Mouse (Mus musculus) embryonic facial prominence, embryonic 12.5 days (tissue): ENCODE results near the gene Vac14. TPM values are rescaled to one million over a fixed set of nuclear protein-coding genes. Genes with fewer than 3 reads are reported as not detected.

Source experiments
- ATAC-seq: fragments of 200-750 bp; cut with Nextera tagmentation; 2 replicates; pipeline ENCODE4 v1.8.0; 2017; ENCODE audit not compliant: insufficient number of reproducible peaks, insufficient read depth, low FRiP score, low TSS enrichment
- H3K27ac ChIP-seq: fragments of 300-500 bp; sonication (generic); 2 replicates; pipeline ENCODE4 v1.5.1; 2016; ENCODE audit warnings: mild to moderate bottlenecking
- H3K27me3 ChIP-seq: fragments of 300-500 bp; sonication (generic); 2 replicates; pipeline ENCODE4 v1.6.1; 2016; ENCODE audit warnings: mild to moderate bottlenecking, moderate library complexity
- H3K36me3 ChIP-seq: fragments of 300-500 bp; sonication (generic); 2 replicates; pipeline ENCODE4 v1.6.1; 2016; ENCODE audit warnings: mild to moderate bottlenecking
- H3K4me1 ChIP-seq: fragments of 300-500 bp; sonication (generic); 2 replicates; pipeline ENCODE4 v1.6.1; 2016
- H3K4me2 ChIP-seq: fragments of 300-500 bp; sonication (generic); replicated peaks from 2 replicates; pipeline ENCODE4 v1.6.1; 2016; ENCODE audit warnings: mild to moderate bottlenecking, moderate library complexity
- H3K4me3 ChIP-seq: fragments of 300-500 bp; sonication (generic); 2 replicates; pipeline ENCODE4 v1.5.1; 2016; ENCODE audit warnings: mild to moderate bottlenecking
- H3K9ac ChIP-seq: fragments of 300-500 bp; sonication (generic); 2 replicates; pipeline ENCODE4 v1.6.1; 2016; ENCODE audit warnings: mild to moderate bottlenecking, moderate library complexity
- H3K9me3 ChIP-seq: fragments of 300-500 bp; sonication (generic); 2 replicates; pipeline ENCODE4 v1.6.1; 2016; ENCODE audit warnings: mild to moderate bottlenecking, moderate library complexity
- WGBS: fragments of 180-500 bp; shearing (Covaris S2); methylation state at CpG from one replicate; pipeline ENCODE4 v1.1.7; 2016; 5-methylcytosine and 5-hydroxymethylcytosine counted together
- polyA plus RNA-seq: library from polyadenylated mRNA; unstranded; fragments of >200 nt; fragmentation: Nextera tagmentation; extraction: Ambion mirVana; gene quantifications from 2 replicates; pipeline ENCODE4 v1.2.1, GENCODE M21; 2016

Gene Vac14
- polyA plus RNA-seq, 1 experiment from 2014 or later, result 24.8 TPM

- WGBS, result 89% methylated on average over 11 of the region's 11 CpGs
- Histone ChIP-seq H3K4me3 (no peak overlapping the region), H3K9me3 (no peaks in the 10 kb centered on the region), H3K27ac (no peak overlapping the region), H3K4me1 (peaks cover 9% of the 10 kb centered on the region; the same call in 1 of the 2 replicates), H3K36me3 (peaks cover 24% of the 10 kb centered on the region), H3K9ac (no peak overlapping the region), H3K27me3 (no peaks in the 10 kb centered on the region), H3K4me2 (no peak overlapping the region)
- no peak for ATAC-seq
Observed at GRCm38 (mm10) chr8:110708429-110708828, 90.0 kb downstream of the Vac14 start.

DNA sequence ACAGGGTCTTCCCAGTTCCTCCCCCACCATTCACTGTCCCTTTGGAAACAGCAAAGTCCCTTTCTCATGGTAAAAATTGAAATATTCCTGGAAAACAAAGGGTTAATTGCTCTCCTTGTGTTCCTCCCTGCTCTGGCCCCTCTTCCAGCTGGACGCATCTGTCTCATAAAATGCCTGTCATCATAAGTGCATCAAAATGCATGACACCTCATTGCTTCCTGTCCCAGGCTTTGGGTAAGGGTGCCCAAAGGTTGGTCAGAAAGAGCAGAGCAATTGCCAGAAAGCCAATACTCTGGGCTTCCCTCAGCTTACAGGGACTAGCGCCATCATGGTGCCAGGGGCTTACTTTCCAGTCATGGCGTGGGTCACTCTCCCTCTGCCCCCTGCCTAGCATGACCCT is 92.2 kb downstream of the Vac14 start:
- 50% methylated on average over 3 of the region's 3 CpGs for WGBS
- peaks cover 34% of the 10 kb centered on the region for H3K36me3 ChIP-seq
- H3K27me3 ChIP-seq, result no peaks in the 10 kb centered on the region
- peak overlapping the region; percentile 26; the same call in 1 of the 2 replicates for H3K27ac ChIP-seq
- H3K4me2 ChIP-seq, result no peak overlapping the region
- no peak overlapping the region for H3K9ac ChIP-seq
- H3K9me3 ChIP-seq, result no peaks in the 10 kb centered on the region
- H3K4me1 ChIP-seq, result peaks cover 9% of the 10 kb centered on the region; the same call in 1 of the 2 replicates
- no peak for ATAC-seq
- H3K4me3 ChIP-seq, result no peak overlapping the region

DNA sequence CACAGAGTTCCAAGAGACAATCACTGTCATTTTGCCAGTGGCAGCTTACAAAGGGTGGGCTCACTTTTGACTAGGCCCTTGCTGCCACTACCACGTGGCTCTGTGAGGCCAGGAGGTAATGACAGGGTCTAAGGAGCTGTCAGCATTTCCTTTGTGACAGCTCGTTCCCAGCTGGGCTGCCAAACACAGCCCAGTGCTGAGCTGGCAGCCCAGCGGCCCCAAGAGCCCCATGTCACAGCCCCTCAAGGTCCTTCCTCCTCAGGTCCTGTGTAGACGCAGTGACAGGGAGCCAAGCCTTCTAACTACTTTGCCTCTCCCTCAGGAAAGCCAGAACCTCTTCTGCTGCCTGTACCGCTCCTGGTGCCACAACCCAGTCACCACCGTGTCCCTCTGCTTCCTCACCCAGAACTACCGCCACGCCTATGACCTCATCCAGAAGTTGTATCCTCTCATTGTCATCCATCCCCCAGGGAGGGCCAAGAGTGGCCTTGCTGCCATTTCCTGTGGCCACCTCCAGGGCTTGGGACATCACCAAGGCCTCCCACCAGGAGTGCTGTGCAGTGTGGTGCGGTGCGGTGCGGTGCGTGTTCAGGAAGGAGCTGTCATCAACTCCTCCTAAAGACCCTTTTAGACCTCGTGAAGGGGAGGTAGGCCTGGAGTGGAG is 93.0 kb downstream of the Vac14 start:
- no peak overlapping the region for H3K4me3 ChIP-seq
- H3K9ac ChIP-seq, result no peak overlapping the region
- H3K4me1 ChIP-seq, result peaks cover 9% of the 10 kb centered on the region; the same call in 1 of the 2 replicates
- no peak overlapping the region for H3K4me2 ChIP-seq
- ATAC-seq, result no peak
- peak overlapping the region; percentile 26; the same call in 1 of the 2 replicates for H3K27ac ChIP-seq
- H3K36me3 ChIP-seq, result peaks cover 29% of the 10 kb centered on the region
- H3K9me3 ChIP-seq, result no peaks in the 10 kb centered on the region
- no peaks in the 10 kb centered on the region for H3K27me3 ChIP-seq
- WGBS, result 72% methylated on average over 13 of the region's 13 CpGs

- Histone ChIP-seq H3K4me3 (no peak overlapping the region), H3K4me1 (peaks cover 20% of the 10 kb centered on the region), H3K9me3 (no peaks in the 10 kb centered on the region), H3K27me3 (no peaks in the 10 kb centered on the region), H3K36me3 (peaks cover 29% of the 10 kb centered on the region), H3K4me2 (no peak overlapping the region), H3K27ac (no peak overlapping the region), H3K9ac (no peak overlapping the region)
- ATAC-seq, result no peak
- WGBS, result 98% methylated on average over 7 of the region's 7 CpGs
Observed at GRCm38 (mm10) chr8:110713073-110713472, 94.7 kb downstream of the Vac14 start.

DNA sequence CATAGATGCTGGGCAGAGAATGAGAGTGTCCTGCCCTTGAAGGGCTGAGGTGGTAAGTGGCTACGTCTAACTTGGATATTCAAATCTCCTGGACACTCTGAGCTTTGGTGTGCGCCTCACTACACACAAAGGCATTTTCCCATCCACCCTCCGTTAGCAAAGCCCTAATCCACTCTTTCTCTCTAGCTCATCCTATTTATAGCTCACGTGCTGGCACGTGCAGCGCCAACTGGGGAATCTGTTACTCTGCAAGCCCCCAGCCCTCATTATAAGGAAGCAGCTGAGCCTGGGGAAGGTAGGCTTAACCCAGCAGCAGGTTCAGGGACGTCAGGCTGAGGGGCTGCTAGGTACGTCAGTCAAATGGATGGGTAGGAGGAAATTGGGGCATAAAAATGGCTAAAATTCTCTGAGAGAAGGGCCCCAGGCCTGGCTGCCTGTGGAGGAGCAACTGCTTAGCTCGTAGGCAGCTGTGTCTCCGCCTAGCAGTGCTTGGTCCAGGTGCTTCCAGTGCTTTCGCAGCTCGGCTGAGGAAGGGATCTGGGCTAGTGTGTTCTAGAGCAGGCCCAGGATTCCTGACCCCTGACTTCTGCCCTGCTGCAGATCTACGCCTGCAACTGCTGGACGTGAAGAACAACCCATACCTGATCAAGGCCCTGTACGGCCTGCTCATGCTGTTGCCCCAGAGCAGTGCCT is 96.6 kb downstream of the Vac14 start:
- no peak overlapping the region for H3K9ac ChIP-seq
- H3K4me1 ChIP-seq, result peaks cover 38% of the 10 kb centered on the region

GRCm38 (mm10) chr8:110716075-110716474 is 97.7 kb downstream of the Vac14 start:
- no peak overlapping the region for H3K9ac ChIP-seq

More for the DNA sequence above, 96.6 kb downstream of the Vac14 start:
- no peak for ATAC-seq
- no peak overlapping the region for H3K4me2 ChIP-seq
- H3K9me3 ChIP-seq, result no peaks in the 10 kb centered on the region
- H3K36me3 ChIP-seq, result peaks cover 29% of the 10 kb centered on the region
- no peak overlapping the region for H3K4me3 ChIP-seq
- H3K27ac ChIP-seq, result peak overlapping the region; percentile 18; the same call in 1 of the 2 replicates
- 80% methylated on average over 15 of the region's 15 CpGs for WGBS
- H3K27me3 ChIP-seq, result no peaks in the 10 kb centered on the region

DNA sequence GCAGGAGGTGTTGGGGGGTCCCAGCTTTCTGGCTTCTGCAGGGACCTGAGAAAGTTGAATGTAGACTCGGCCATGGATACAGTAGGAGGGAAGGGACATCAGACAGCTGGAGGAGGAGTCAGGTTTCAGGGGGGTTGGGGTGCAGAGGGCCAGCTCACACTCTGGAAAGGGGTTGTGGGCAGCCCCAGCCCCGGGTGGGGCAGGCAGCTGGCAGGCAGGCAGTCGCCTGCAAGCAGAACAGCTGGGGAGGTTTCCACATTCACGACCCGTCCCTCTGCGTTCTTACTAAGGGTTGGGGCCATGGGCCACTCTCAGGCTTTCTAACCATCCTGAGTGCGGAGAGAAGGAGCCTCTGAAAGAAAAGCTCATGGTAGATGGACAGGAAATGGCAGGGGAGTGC is 98.7 kb downstream of the Vac14 start:
- ATAC-seq, result no peak
- H3K36me3 ChIP-seq, result peaks cover 15% of the 10 kb centered on the region
- H3K27me3 ChIP-seq, result no peaks in the 10 kb centered on the region
- 43% methylated on average over 7 of the region's 7 CpGs for WGBS
- H3K9ac ChIP-seq, result no peak overlapping the region
- H3K9me3 ChIP-seq, result no peaks in the 10 kb centered on the region
- H3K4me2 ChIP-seq, result no peak overlapping the region
- 0 out of 2 replicates have a peak overlapping the region, but pooled peaks have one; percentile 18 for H3K27ac ChIP-seq
- no peak overlapping the region for H3K4me3 ChIP-seq
- H3K4me1 ChIP-seq, result peaks cover 39% of the 10 kb centered on the region

More at GRCm38 (mm10) chr8:110716075-110716474, 97.7 kb downstream of the Vac14 start:
- no peaks in the 10 kb centered on the region for H3K27me3 ChIP-seq
- H3K4me2 ChIP-seq, result no peak overlapping the region
- WGBS, result 71% methylated on average over 4 of the region's 4 CpGs
- H3K4me3 ChIP-seq, result no peak overlapping the region
- H3K9me3 ChIP-seq, result no peaks in the 10 kb centered on the region
- H3K4me1 ChIP-seq, result peaks cover 38% of the 10 kb centered on the region
- H3K27ac ChIP-seq, result peak overlapping the region; percentile 18
- no peak for ATAC-seq
- peaks cover 22% of the 10 kb centered on the region for H3K36me3 ChIP-seq

DNA sequence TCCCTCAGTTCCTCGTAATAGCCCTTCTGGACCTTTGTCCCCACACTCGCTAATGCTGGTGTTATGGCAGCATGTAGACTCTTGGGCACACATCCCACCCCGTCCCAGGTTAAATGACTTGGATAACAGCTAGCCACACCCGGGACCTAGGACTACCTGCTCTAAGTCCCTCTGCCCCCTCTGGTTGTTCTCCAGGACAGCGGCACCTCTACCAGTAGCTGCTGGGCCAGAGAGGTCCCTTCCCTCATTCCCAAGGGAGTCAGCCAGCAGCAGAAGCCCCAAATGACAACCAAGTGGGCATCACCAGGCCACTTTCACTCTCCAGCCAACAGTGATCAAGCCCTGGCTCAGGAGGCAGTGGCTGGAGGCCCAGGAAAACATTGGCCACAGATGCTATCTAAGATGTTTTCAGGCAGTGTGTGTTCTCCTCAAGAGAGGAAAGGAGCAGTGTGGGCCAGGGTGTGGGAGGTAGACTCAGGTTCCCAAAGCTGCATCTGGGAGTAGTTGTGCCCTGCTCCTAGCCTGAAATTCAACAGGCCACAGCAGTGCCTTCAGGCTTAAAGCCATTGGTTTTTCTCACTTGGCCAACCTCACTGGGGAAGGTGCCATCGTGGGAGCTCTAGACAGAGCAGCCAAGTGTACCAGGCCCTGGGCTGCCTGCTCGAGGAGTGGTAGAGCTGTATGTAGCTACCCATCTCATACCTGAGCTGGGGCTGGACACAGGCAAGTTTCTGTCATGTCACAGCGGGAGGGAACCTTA is 100.0 kb downstream of the Vac14 start:
- Histone ChIP-seq H3K4me1 (peaks cover 52% of the 10 kb centered on the region), H3K4me3 (no peak overlapping the region), H3K36me3 (peaks cover 10% of the 10 kb centered on the region; the same call in 1 of the 2 replicates), H3K4me2 (no peak overlapping the region), H3K9me3 (no peaks in the 10 kb centered on the region), H3K27ac (no peak overlapping the region), H3K9ac (no peak overlapping the region; the same call in 1 of the 2 replicates), H3K27me3 (no peaks in the 10 kb centered on the region)
- WGBS, result 91% methylated on average over 8 of the region's 8 CpGs
- ATAC-seq, result no peak

- H3K4me1 ChIP-seq, result peaks cover 59% of the 10 kb centered on the region
Observed at GRCm38 (mm10) chr8:110718969-110719670, 100.7 kb downstream of the Vac14 start.

GRCm38 (mm10) chr8:110719898-110720653 is 101.7 kb downstream of the Vac14 start:
- 48% methylated on average over 6 of the region's 6 CpGs for WGBS
- H3K27me3 ChIP-seq, result no peaks in the 10 kb centered on the region
- H3K9ac ChIP-seq, result no peak overlapping the region
- H3K36me3 ChIP-seq, result 0 out of 2 replicates have a peak, but pooled peaks cover 4% of the 10 kb centered on the region
- peak overlapping the region; percentile 90 for H3K27ac ChIP-seq
- no peak overlapping the region for H3K4me3 ChIP-seq
- no peaks in the 10 kb centered on the region for H3K9me3 ChIP-seq
- H3K4me2 ChIP-seq, result peak overlapping the region; percentile 87; the same call in 1 of the 2 replicates
- H3K4me1 ChIP-seq, result peaks cover 69% of the 10 kb centered on the region
- no peak for ATAC-seq

More at GRCm38 (mm10) chr8:110718969-110719670, 100.7 kb downstream of the Vac14 start:
- H3K4me3 ChIP-seq, result no peak overlapping the region
- peak overlapping the region; percentile 50; the same call in 1 of the 2 replicates for H3K27ac ChIP-seq
- no peak overlapping the region for H3K4me2 ChIP-seq
- ATAC-seq, result no peak
- peak overlapping the region; percentile 5; the same call in 1 of the 2 replicates for H3K9ac ChIP-seq
- 0 out of 2 replicates have a peak, but pooled peaks cover 3% of the 10 kb centered on the region for H3K36me3 ChIP-seq
- 38% methylated on average over 12 of the region's 12 CpGs for WGBS
- no peaks in the 10 kb centered on the region for H3K9me3 ChIP-seq
- no peaks in the 10 kb centered on the region for H3K27me3 ChIP-seq
